Mouse (Mus musculus) embryonic fibroblast, embryonic 13.5 days (primary cell): ENCODE data around the gene Susd3.

ENCODE experiments used
- CTCF ChIP-seq: IDR thresholded peaks from 2 replicates; pipeline ENCODE4 v1.5.1; 2011; ENCODE audit warnings: mild to moderate bottlenecking, control low read depth, low read length, moderate library complexity, borderline replicate concordance; ENCODE audit not compliant: insufficient read depth
- POLR2A ChIP-seq: IDR thresholded peaks from 2 replicates; pipeline ENCODE4 v1.6.1; 2011; ENCODE audit warnings: low read depth, mild to moderate bottlenecking, control low read depth, low read length, moderate library complexity

DNA sequence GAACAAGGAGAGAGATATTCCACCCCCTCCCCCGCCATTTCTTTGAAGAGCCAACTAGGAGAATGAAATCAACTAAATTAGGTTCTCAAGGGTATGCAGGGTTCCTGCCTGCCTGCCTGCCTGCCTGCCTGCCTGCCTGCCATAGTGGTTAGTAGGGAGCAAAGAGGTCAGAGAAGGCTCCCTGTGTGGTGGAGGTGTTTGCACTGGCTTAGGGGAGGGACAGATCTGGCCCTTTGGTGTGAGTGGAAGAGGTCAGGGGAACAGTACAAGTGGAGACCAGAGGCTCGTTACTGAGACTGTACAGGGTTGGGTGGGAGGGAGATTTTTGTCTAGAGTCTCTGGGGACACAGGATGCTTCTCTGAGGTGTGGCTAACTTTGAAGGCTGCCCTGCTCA is 59.5 kb downstream of the Susd3 start:
- TF ChIP-seq CTCF (no peak), POLR2A (no peak)
